Mouse (Mus musculus) gastrocnemius, adult 2 months (tissue): ENCODE measurements around the gene Stard5. TPM values are rescaled to one million over a fixed set of nuclear protein-coding genes. Genes with fewer than 3 reads are reported as not detected.
A peak's percentile ranks its signal among the peaks of the same experiment; 100 is the strongest.

ENCODE experiments used
- DNase-seq: peaks from one replicate; pipeline ENCODE4 v3.0.0; 2022
- H3K27ac ChIP-seq: fragments of 200-600 bp; 2 replicates; pipeline ENCODE4 v1.8.1; 2022; ENCODE audit warnings: mild to moderate bottlenecking
- H3K4me3 ChIP-seq: fragments of 200-600 bp; 2 replicates; pipeline ENCODE4 v1.8.1; 2022; ENCODE audit warnings: mild to moderate bottlenecking, moderate library complexity
- CTCF ChIP-seq: fragments of 200-600 bp; IDR thresholded peaks from 2 replicates; pipeline ENCODE4 v1.8.1; 2022; ENCODE audit warnings: antibody characterized with exemption, mild to moderate bottlenecking, moderate library complexity
- intact Hi-C: fragments of 180-260 bp; cut with DNase I; formaldehyde crosslinking; loops from one replicate; pipeline ENCODE4 v1.15.1; 2025
- total RNA-seq, 2 experiments: library from RNA; stranded (reverse); gene quantifications; 2 replicates each; pipeline ENCODE4 v1.2.3; 2021

The Stard5 gene
- total RNA-seq, 2 experiments from 2014 or later, result 3.7 to 4.9 TPM

- intact Hi-C loops, result no loop called here
- no peak overlapping the region for H3K27ac ChIP-seq
- DNase-seq, result no peak
- peak; percentile 6; the same call in 1 of the 2 replicates for TF ChIP-seq CTCF
- no peak overlapping the region for H3K4me3 ChIP-seq
Observed at GRCm38 (mm10) chr7:83615815-83616214, 15.9 kb upstream of the Stard5 start.

GRCm38 (mm10) chr7:83616268-83616667, 15.5 kb upstream of the Stard5 start:
- no peak overlapping the region for H3K27ac ChIP-seq

GRCm38 (mm10) chr7:83618709-83619108, 13.1 kb upstream of the Stard5 start:
- H3K27ac ChIP-seq, result no peak overlapping the region
- TF ChIP-seq CTCF, result no peak
- no peak for DNase-seq
- intact Hi-C loops, result no loop called here
- no peak overlapping the region for H3K4me3 ChIP-seq

More at GRCm38 (mm10) chr7:83616268-83616667, 15.5 kb upstream of the Stard5 start:
- H3K4me3 ChIP-seq, result no peak overlapping the region
- no peak for DNase-seq
- intact Hi-C loops, result no loop called here
- no peak for TF ChIP-seq CTCF

GRCm38 (mm10) chr7:83622582-83622981, 9.2 kb upstream of the Stard5 start:
- Histone ChIP-seq H3K27ac (no peak overlapping the region), H3K4me3 (no peak overlapping the region)
- no peak for TF ChIP-seq CTCF
- intact Hi-C loops, result no loop called here
- DNase-seq, result no peak

- Histone ChIP-seq H3K27ac (no peak overlapping the region), H3K4me3 (no peak overlapping the region)
- no peak for DNase-seq
- intact Hi-C loops, result no loop called here
- no peak for TF ChIP-seq CTCF
Observed at GRCm38 (mm10) chr7:83624065-83624464, 7.7 kb upstream of the Stard5 start.

GRCm38 (mm10) chr7:83626557-83627257, 5.1 kb upstream of the Stard5 start:
- intact Hi-C loops, result no loop called here
- Histone ChIP-seq H3K27ac (no peak overlapping the region), H3K4me3 (no peak overlapping the region)
- DNase-seq, result no peak
- no peak for TF ChIP-seq CTCF

- intact Hi-C loops, result no loop called here
- no peak for TF ChIP-seq CTCF
- no peak for DNase-seq
Observed at GRCm38 (mm10) chr7:83627369-83627768, 4.4 kb upstream of the Stard5 start.

GRCm38 (mm10) chr7:83631073-83631827, 509 bp upstream of the Stard5 start:
- no peak for DNase-seq
- TF ChIP-seq CTCF, result no peak
- peak overlapping the region; percentile 81 for H3K4me3 ChIP-seq
- peak overlapping the region; percentile 89 for H3K27ac ChIP-seq
- intact Hi-C loops, result no loop called here

More at GRCm38 (mm10) chr7:83627369-83627768, 4.4 kb upstream of the Stard5 start:
- H3K4me3 ChIP-seq, result no peak overlapping the region
- no peak overlapping the region for H3K27ac ChIP-seq

GRCm38 (mm10) chr7:83632682-83633120, 942 bp downstream of the Stard5 start:
- intact Hi-C loops, result no loop called here

GRCm38 (mm10) chr7:83633856-83634255, 2.1 kb downstream of the Stard5 start:
- Histone ChIP-seq H3K27ac (no peak overlapping the region), H3K4me3 (no peak overlapping the region)
- intact Hi-C loops, result no loop called here
- DNase-seq, result no peak
- no peak for TF ChIP-seq CTCF

More at GRCm38 (mm10) chr7:83632682-83633120, 942 bp downstream of the Stard5 start:
- DNase-seq, result no peak
- Histone ChIP-seq H3K4me3 (peak overlapping the region; percentile 81), H3K27ac (peak overlapping the region; percentile 89)
- TF ChIP-seq CTCF, result no peak

- no peak for DNase-seq
- intact Hi-C loops, result no loop called here
- no peak for TF ChIP-seq CTCF
- Histone ChIP-seq H3K4me3 (no peak overlapping the region), H3K27ac (no peak overlapping the region)
Observed at GRCm38 (mm10) chr7:83635726-83636125, 4.0 kb downstream of the Stard5 start.

- intact Hi-C loops, result no loop called here
Observed at GRCm38 (mm10) chr7:83636425-83636824, 4.7 kb downstream of the Stard5 start.

More at GRCm38 (mm10) chr7:83636425-83636824, 4.7 kb downstream of the Stard5 start:
- H3K27ac ChIP-seq, result no peak overlapping the region
- no peak overlapping the region for H3K4me3 ChIP-seq
- DNase-seq, result no peak
- no peak for TF ChIP-seq CTCF
